Mouse (Mus musculus): ENCODE data around the gene Dnajb5. TPM values are rescaled to one million over a fixed set of nuclear protein-coding genes. Genes with fewer than 3 reads are reported as not detected.
A peak's percentile ranks its signal among the peaks of the same experiment; 100 is the strongest.

Dnajb5 gene
- polyA plus RNA-seq, 1 experiment from 2014 or later = 6.9 TPM

DNA sequence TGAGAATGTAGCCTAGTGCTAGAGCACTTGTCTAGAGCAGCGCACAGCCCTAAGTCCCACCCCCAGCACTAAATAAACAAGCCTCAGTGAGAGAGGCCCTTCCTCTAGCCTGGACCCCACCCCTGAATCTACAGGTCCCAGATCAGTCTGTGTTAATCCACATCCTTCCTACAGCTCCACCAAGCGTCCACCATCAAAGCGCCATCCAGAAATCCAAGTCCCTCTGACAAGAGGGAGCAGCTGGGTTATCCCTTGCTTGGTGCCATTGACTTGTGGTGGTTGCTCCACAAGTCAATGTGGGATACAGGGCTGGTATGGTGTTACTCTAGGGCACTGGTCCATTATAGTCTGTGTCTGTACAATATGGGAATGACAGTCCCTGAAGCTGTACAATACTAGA is 5.6 kb downstream of the Dnajb5 start:
- no peaks in the 10 kb centered on the region for H3K27me3 ChIP-seq (ENCODE audit: insufficient read depth, low read length)
- H3K36me3 ChIP-seq (ENCODE audit: insufficient read depth) = peaks cover 30% of the 10 kb centered on the region
- H3K9me3 ChIP-seq (ENCODE audit: low read depth, low read length) = no peaks in the 10 kb centered on the region
- no peak overlapping the region for H3K27ac ChIP-seq (ENCODE audit: low read depth)
- ATAC-seq (ENCODE audit: insufficient read depth) (no peak), DNase-seq (no peak)
- no peak overlapping the region for H3K4me3 ChIP-seq (ENCODE audit: low read depth, low read length)
- no peak overlapping the region for H3K4me2 ChIP-seq
- no peak for TF ChIP-seq CTCF (IDR thresholded peaks at IDR 0.05; ENCODE audit: low read depth)
- 80% methylated on average over 3 of the region's 3 CpGs for WGBS
- peaks cover 5% of the 10 kb centered on the region; the same call in 1 of the 2 replicates for H3K4me1 ChIP-seq (ENCODE audit: insufficient read depth)
- H3K9ac ChIP-seq = no peak overlapping the region

DNA sequence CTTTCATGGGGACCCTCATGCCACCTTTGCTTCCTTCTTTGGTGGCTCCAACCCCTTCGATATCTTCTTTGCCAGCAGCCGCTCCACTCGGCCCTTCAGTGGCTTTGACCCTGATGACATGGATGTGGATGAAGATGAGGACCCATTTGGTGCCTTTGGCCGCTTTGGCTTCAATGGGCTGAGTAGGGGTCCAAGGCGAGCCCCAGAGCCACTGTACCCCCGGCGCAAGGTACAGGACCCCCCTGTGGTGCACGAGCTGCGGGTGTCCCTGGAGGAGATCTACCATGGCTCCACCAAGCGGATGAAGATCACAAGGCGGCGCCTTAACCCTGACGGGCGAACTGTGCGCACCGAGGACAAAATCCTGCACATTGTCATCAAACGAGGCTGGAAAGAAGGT is 7.0 kb downstream of the Dnajb5 start:
- ATAC-seq (ENCODE audit: insufficient read depth) = no peak
- Histone ChIP-seq H3K9me3 (ENCODE audit: low read depth, low read length) (no peaks in the 10 kb centered on the region), H3K36me3 (ENCODE audit: insufficient read depth) (peaks cover 30% of the 10 kb centered on the region), H3K4me2 (no peak overlapping the region), H3K27ac (ENCODE audit: low read depth) (no peak overlapping the region), H3K9ac (no peak overlapping the region), H3K4me3 (ENCODE audit: low read depth, low read length) (no peak overlapping the region), H3K4me1 (ENCODE audit: insufficient read depth) (no peaks in the 10 kb centered on the region), H3K27me3 (ENCODE audit: insufficient read depth, low read length) (no peaks in the 10 kb centered on the region)
- TF ChIP-seq CTCF (IDR thresholded peaks at IDR 0.05; ENCODE audit: low read depth) = no peak
- 92% methylated on average over 17 of the region's 17 CpGs for WGBS
- no peak for DNase-seq

DNA sequence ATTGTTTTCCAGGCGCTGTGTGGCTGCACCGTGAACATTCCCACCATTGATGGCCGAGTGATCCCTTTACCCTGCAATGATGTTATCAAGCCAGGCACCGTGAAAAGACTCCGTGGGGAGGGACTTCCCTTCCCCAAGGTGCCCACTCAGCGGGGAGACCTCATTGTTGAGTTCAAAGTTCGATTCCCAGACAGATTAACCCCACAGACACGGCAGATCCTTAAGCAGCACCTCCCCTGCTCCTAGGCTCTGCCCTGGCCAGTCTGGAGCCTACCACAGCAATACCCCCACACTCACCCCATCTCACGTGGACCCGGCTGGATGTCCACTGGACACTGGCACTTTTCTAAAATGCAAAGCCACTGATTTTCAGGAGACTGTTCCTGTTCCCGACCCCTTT is 7.7 kb downstream of the Dnajb5 start:
- H3K9me3 ChIP-seq (ENCODE audit: low read depth, low read length) = no peaks in the 10 kb centered on the region
- H3K27ac ChIP-seq (ENCODE audit: low read depth) = no peak overlapping the region
- no peak overlapping the region for H3K4me2 ChIP-seq
- no peak overlapping the region for H3K9ac ChIP-seq
- H3K27me3 ChIP-seq (ENCODE audit: insufficient read depth, low read length) = no peaks in the 10 kb centered on the region
- WGBS = 81% methylated on average over 11 of the region's 11 CpGs
- H3K36me3 ChIP-seq (ENCODE audit: insufficient read depth) = peaks cover 30% of the 10 kb centered on the region
- ATAC-seq (ENCODE audit: insufficient read depth) (no peak), DNase-seq (no peak)
- H3K4me3 ChIP-seq (ENCODE audit: low read depth, low read length) = no peak overlapping the region
- no peak for TF ChIP-seq CTCF (IDR thresholded peaks at IDR 0.05; ENCODE audit: low read depth)
- H3K4me1 ChIP-seq (ENCODE audit: insufficient read depth) = no peaks in the 10 kb centered on the region

DNA sequence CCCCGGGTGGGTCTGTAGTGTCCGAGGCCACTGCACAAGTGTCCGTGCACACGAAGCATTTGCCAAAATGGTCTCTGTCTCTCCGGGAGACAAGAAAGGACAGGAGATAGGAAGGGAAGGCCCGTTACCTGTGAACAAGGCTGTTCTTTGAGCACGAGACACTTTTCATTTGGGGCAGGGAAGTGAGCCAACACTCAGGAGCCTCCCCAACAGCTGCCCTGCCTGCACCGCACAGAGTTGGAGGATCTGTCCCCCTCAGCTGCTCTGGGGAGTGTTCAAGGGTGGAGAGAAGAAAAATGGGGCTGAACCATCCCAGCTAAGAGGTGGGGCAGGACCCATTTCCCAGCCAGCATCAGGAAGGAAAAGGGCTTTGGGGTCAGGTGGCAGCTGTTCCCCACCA is 8.4 kb downstream of the Dnajb5 start:
- DNase-seq = no peak
- no peak overlapping the region for H3K9ac ChIP-seq

DNA sequence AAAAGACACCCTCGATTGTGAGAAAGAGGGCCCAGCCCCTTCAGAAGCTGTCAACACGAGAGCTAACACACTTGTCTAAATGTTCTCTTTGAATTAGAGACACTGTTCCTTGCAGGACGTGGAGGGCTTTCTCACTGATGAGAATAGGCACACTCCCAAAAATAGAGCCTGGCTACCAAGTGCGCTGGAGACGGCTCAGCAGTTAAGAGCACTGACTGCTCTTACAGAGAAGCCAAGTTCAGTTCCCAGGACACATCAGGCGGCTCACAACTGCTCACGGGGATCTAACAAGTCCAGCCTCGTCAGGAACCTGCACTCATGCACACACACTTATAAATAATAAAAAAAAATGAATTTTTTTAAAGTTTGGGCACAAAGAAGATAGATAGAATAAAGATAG is 9.3 kb downstream of the Dnajb5 start:
- peaks cover 30% of the 10 kb centered on the region for H3K36me3 ChIP-seq (ENCODE audit: insufficient read depth)
- H3K9ac ChIP-seq = no peak overlapping the region
- no peak overlapping the region for H3K4me2 ChIP-seq
- TF ChIP-seq CTCF (IDR thresholded peaks at IDR 0.05; ENCODE audit: low read depth) = no peak
- H3K4me1 ChIP-seq (ENCODE audit: insufficient read depth) = no peaks in the 10 kb centered on the region
- H3K27ac ChIP-seq (ENCODE audit: low read depth) = no peak overlapping the region
- no peak overlapping the region for H3K4me3 ChIP-seq (ENCODE audit: low read depth, low read length)
- 57% methylated on average over 8 of the region's 8 CpGs for WGBS
- no peak for DNase-seq
- H3K9me3 ChIP-seq (ENCODE audit: low read depth, low read length) = no peaks in the 10 kb centered on the region
- no peaks in the 10 kb centered on the region for H3K27me3 ChIP-seq (ENCODE audit: insufficient read depth, low read length)
- no peak for ATAC-seq (ENCODE audit: insufficient read depth)

More for the DNA sequence above, 8.4 kb downstream of the Dnajb5 start:
- no peak for TF ChIP-seq CTCF (IDR thresholded peaks at IDR 0.05; ENCODE audit: low read depth)
- no peak overlapping the region for H3K4me3 ChIP-seq (ENCODE audit: low read depth, low read length)
- no peak overlapping the region for H3K4me2 ChIP-seq
- no peak overlapping the region for H3K27ac ChIP-seq (ENCODE audit: low read depth)
- H3K9me3 ChIP-seq (ENCODE audit: low read depth, low read length) = no peaks in the 10 kb centered on the region
- peaks cover 30% of the 10 kb centered on the region for H3K36me3 ChIP-seq (ENCODE audit: insufficient read depth)
- H3K4me1 ChIP-seq (ENCODE audit: insufficient read depth) = no peaks in the 10 kb centered on the region
- H3K27me3 ChIP-seq (ENCODE audit: insufficient read depth, low read length) = no peaks in the 10 kb centered on the region
- 85% methylated on average over 8 of the region's 8 CpGs for WGBS
- ATAC-seq (ENCODE audit: insufficient read depth) = no peak

DNA sequence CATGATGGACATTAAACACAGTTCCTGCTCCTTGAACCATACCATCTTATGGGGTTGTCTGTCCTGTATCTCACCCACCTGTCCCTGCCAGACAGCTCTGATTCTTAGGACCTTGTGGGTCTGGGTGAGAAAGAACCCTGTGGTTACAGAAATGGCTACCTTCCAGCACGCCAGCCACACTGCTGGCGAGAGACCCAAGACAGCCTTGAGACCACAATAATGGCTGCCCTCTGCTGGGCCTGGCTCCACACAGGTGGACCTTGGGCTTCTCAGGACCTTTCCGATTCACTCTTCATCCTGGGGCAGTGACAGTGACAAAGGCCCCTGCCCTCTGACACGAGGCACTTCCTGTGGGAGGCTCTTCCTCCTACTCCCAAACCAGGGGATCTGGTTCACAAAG is 9.8 kb downstream of the Dnajb5 start:
- Histone ChIP-seq H3K4me2 (no peak overlapping the region), H3K9me3 (ENCODE audit: low read depth, low read length) (no peaks in the 10 kb centered on the region), H3K27ac (ENCODE audit: low read depth) (0 out of 2 replicates have a peak overlapping the region, but pooled peaks have one; percentile 4), H3K27me3 (ENCODE audit: insufficient read depth, low read length) (no peaks in the 10 kb centered on the region), H3K4me3 (ENCODE audit: low read depth, low read length) (no peak overlapping the region), H3K36me3 (ENCODE audit: insufficient read depth) (peaks cover 30% of the 10 kb centered on the region), H3K4me1 (ENCODE audit: insufficient read depth) (no peaks in the 10 kb centered on the region), H3K9ac (no peak overlapping the region)
- TF ChIP-seq CTCF (IDR thresholded peaks at IDR 0.05; ENCODE audit: low read depth) = no peak
- 62% methylated on average over 4 of the region's 4 CpGs for WGBS
- no peak for DNase-seq
- no peak for ATAC-seq (ENCODE audit: insufficient read depth)

DNA sequence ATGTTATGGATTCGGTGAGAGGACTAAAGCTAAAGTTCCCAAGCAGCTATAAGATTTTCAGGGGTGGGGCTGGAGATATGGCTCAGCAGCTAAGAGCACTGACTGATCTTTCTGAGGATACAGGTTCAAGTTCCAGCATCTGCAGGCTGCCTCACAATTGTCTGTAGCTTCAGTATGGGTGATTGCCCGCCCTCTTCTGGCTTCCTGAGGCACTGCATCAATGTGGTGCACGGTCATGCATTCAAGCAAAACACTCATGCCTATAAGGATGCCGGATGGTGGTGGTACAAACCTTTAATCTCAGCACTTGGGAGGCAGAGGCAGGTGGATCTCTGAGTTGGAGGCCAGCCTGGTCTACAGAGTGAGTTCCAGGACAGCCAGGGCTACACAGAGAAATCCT is 12.0 kb downstream of the Dnajb5 start:
- Histone ChIP-seq H3K9me3 (ENCODE audit: low read depth, low read length) (no peaks in the 10 kb centered on the region), H3K36me3 (ENCODE audit: insufficient read depth) (peaks cover 17% of the 10 kb centered on the region), H3K4me1 (ENCODE audit: insufficient read depth) (no peaks in the 10 kb centered on the region), H3K27ac (ENCODE audit: low read depth) (no peak overlapping the region), H3K4me3 (ENCODE audit: low read depth, low read length) (no peak overlapping the region), H3K9ac (no peak overlapping the region), H3K27me3 (ENCODE audit: insufficient read depth, low read length) (no peaks in the 10 kb centered on the region), H3K4me2 (no peak overlapping the region)
- WGBS = 22% methylated on average over 4 of the region's 4 CpGs
- TF ChIP-seq CTCF (IDR thresholded peaks at IDR 0.05; ENCODE audit: low read depth) = peak; percentile 76
- no peak for ATAC-seq (ENCODE audit: insufficient read depth)
- peak; percentile 75 for DNase-seq

DNA sequence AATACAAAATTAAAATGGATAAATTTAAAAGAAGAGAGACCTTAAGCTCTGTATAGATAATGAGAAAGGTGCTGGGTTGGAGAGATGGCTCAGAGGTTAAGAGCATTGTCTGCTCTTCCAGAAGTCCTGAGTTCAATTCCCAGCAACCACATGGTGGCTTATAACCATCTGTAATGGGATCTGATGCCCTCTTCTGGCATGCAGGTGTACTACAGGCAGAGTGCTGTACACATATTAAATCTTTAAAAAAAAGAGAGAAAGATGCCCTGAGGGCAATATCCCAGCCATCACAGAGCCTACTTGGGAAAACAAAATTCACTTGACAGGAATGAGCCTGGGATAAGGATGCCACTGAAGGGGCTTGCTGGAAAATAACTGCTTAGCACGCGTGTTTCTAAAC is 13.9 kb downstream of the Dnajb5 start:
- ATAC-seq (ENCODE audit: insufficient read depth) (no peak), DNase-seq (no peak)
- Histone ChIP-seq H3K4me3 (ENCODE audit: low read depth, low read length) (no peak overlapping the region), H3K9ac (no peak overlapping the region), H3K27ac (ENCODE audit: low read depth) (no peak overlapping the region), H3K36me3 (ENCODE audit: insufficient read depth) (0 out of 2 replicates have a peak, but pooled peaks cover 3% of the 10 kb centered on the region), H3K27me3 (ENCODE audit: insufficient read depth, low read length) (no peaks in the 10 kb centered on the region), H3K4me2 (no peak overlapping the region), H3K4me1 (ENCODE audit: insufficient read depth) (no peaks in the 10 kb centered on the region), H3K9me3 (ENCODE audit: low read depth, low read length) (no peaks in the 10 kb centered on the region)
- 91% methylated on average over 2 of the region's 2 CpGs for WGBS
- TF ChIP-seq CTCF (IDR thresholded peaks at IDR 0.05; ENCODE audit: low read depth) = peak; percentile 29; the same call in 1 of the 2 replicates
